Mouse (Mus musculus) frontal cortex, adult (tissue): Measurements from ENCODE around the gene Myo6.
A peak's percentile ranks its signal among the peaks of the same experiment; 100 is the strongest.
"Not testable (repeated sequence)": the region's sequence is repeated elsewhere in the genome, so short reads cannot be mapped to it uniquely, and the experiment has no call there.

Experiments used
- ATAC-seq: cut with Nextera tagmentation; 2 replicates; pipeline ENCODE4 v1.9.2; 2017; ENCODE audit warnings: mild to moderate bottlenecking, moderate library complexity, mixed read lengths; ENCODE audit not compliant: low TSS enrichment

Myo6 gene

DNA sequence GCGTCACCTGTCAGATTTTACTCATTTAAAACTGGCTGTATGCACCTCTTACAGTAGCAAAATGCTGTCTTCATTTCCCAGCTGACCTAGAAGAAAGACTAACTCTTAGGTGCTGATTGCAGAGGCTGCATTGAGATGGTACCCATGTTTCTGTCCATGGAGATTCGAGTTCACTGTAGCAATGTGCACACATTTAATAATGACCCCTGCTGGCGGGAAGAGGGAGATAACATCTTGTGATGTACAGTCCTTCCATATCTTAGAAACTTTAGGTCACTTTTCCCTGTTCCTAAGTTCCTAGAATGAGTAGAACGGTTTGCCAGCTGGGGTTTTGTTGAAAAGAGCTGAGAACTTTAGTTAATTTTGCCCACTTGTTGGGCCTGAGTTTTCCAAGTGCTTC is 138.7 kb downstream of the Myo6 start:
- ATAC-seq: no peak

DNA sequence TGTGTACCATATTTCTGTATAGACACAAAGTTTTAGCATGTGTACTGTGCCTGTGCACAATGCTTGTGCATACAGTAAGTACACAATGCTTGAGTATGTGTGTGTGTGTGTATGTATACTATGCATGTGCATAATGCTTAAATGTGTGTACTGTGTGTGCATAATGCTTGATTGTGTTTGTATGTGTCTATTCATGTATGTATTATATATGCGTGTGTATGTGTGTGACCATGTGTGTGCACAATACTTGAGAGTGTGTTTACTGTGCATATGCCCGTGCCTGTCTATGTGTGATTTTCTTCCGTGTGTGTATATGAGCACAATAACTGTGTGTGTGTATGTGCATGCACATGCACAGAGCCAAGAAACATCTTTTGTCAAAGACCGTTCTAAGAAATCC is 141.6 kb downstream of the Myo6 start:
- ATAC-seq: peak; percentile 28

DNA sequence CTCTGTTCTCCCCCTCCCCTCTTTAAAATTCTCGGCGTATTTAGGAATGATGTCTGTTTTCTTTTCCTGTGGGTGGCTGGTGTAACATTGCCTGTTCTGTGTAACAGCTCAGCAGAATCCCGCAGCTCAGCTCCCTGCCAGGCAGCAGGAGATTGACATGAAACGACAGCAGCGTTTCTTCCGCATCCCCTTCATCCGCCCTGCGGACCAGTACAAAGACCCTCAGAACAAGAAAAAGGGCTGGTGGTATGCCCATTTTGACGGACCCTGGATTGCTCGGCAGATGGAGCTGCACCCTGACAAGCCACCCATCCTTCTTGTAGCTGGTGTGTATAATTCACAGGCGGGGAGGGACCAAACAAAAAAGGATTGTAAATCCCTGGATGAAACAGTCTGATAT is 142.0 kb downstream of the Myo6 start:
- peak; percentile 76 for ATAC-seq

DNA sequence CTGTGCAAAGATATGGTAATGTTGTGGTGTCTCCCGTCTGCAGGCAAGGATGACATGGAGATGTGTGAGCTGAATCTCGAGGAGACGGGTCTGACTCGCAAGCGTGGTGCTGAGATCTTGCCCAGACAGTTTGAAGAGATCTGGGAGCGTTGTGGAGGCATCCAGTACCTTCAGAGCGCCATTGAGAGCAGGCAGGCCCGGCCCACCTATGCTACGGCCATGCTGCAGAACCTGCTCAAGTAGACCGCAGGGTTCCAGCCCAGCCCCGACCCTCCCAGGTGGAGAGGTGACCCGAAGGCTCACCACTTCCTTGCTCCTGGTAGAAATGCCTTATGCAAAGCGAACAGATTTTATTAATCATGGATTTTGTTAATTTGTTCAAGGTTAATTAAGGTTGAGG is 142.8 kb downstream of the Myo6 start:
- peak; percentile 68 for ATAC-seq

DNA sequence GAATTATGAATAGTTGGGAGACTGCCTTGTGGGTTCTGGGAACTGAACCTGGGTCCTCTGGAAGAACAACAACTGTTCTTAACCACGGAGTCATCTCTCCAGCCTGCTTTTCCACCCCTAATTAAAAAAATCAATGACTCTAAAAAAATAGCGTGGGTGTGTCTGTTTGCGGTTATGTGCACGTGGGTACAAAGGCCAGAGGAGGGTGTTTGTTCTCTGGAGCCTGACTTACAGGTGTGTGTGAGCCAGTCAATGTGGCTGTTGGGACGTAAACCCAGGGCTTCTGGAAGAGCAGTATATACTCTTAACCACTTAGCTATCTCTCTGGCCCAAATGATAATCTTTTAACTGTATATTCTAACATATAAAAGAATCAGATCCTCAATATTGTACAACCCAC is 148.8 kb downstream of the Myo6 start:
- no peak for ATAC-seq

- ATAC-seq: no peak
Observed at GRCm38 (mm10) chr9:80315922-80316321, 151.1 kb downstream of the Myo6 start.

- no peak for ATAC-seq
Observed at GRCm38 (mm10) chr9:80318027-80318426, 153.2 kb downstream of the Myo6 start.

DNA sequence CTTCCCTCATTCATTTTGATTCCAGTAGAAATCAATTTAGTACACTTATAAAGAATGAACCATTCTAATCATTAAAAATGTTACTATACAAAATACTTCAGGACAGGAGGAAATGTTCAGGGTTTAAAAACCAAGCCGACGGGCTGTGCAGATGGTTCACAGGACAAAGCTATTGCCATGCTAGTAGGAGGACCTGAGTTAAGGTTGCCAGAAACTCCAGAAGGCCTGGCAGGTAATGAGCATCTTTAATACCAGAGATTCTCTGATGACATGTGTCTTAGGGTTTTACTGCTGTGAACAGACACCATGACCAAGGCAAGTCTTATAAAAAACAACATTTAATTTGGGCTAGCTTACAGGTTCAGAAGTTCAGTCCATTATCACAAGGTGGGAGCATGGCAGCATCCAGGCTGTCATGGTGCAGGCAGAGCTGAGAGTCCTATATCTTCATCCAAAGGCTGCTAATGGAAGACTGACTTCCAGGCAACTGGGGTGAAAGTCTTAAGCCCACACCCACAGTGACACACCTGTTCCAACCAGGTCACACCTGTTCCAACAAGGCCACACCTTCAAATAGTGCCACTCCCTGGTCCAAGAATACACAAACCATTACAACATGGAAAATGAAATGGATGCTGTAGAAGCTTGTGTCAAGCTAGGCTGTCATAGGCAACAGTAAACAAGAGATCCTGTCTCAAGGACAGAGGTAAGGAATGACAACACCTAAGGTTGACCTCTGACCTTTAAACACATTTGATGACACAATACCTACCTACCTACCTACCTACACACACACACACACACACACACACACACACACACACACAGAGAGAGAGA is 156.4 kb downstream of the Myo6 start:
- ATAC-seq: not testable (repeated sequence)

DNA sequence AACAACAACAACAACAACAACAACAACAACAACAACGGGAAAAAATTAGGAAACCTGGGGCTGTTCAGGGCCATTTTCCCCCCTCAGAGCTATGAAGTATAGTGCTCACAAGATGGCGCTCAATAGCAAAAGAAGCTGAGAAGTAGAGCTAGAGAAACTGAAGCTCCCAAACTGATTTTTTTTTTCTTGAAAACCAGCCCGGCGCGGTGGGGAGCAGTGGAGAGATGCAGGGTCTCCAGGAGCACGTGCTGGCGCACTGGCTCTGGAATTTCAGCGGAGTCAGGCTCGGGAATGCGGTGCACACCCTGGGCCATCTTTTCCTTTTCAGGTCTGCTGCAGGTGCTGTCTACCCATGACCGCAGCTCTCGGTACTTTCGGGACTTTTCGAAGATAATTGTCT is 167.3 kb downstream of the Myo6 start:
- ATAC-seq: peak; percentile 90

GRCm38 (mm10) chr9:80333466-80333865 is 168.6 kb downstream of the Myo6 start:
- no peak for ATAC-seq

DNA sequence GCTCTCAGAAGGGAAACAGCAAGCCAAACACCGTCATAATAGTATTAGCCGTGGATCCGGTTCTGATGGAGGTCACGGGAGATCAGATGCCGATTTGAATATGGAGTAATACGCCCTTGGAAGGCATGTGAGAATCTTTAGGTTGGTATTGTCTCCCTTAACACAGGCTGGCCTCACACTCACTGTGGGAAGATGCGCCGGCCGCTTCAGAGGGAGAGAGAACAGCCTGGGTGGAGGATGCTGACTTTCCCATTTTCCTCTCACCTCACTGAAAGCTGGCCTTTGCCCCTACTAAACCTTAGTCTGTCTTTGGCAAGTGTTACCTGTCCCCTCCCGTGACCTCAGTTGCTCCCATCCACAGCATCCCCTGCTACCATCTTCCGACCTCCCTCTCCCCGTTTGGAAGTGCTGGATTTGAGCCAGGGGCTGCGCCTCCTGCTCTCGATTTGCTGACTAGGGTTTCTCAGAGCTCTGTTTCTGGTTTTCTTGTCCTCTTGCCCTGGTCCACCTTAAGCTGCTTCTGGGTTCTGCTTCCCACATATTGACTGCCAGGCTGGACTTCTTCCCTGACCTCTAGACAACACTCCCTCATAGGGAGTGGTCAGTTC is 169.3 kb downstream of the Myo6 start:
- ATAC-seq: peak; percentile 51

DNA sequence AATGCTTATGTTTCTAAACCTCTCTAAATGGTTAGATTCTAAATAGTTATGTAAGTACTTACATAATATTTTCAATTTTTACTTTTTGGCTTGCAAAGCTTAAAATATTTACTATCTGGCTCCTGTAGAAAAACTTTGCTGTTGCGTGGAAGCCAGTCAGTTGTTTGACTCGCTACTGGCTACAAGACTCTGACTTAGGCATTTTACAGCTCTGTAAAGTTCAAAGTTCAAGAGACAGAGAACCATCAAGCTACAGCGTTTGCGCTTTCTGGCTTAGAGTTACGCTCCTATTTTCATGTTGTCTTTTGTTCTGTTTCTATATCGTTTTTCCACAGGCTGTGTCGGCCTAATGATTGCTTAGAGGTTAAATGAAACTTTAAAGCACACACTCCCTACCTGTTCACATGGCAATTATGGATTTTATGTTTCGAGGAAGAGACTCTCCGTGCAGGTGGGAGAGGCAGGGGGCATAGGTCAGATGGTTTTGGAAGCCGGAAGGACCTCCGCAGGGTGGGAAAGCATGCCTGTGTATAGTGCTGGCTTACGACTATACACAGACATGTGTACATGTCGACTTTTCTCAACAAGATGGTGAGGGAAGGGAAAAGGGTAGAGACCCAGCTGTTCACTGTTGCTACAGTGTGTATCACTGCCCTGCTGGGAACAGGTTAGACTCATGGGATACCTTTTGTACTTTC is 171.0 kb downstream of the Myo6 start:
- ATAC-seq: no peak

GRCm38 (mm10) chr9:80338026-80338425 is 173.2 kb downstream of the Myo6 start:
- ATAC-seq: no peak

DNA sequence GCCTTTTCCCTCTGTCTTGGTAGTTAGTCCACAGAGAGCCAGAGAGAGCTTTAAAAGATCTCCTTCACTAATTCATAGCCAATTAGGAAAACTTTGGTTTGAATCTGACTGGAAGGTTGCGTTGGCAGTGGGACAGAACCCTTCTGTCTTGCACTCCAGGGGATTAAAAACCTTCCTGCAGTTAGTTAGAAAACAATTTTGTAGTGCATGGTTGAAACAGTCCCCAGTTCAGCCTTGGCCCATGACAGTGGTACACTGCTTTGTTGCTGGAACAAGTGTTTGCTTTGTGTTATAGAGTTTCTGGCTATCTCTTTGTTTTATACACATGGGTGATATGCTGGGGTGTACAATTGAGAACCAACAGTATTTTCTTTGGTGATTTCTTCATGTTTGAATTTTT is 176.1 kb downstream of the Myo6 start:
- peak; percentile 44; the same call in 1 of the 2 replicates for ATAC-seq

- no peak for ATAC-seq
Observed at GRCm38 (mm10) chr9:80341756-80342155, 176.9 kb downstream of the Myo6 start.

GRCm38 (mm10) chr9:80342520-80342919 is 177.7 kb downstream of the Myo6 start:
- ATAC-seq: no peak

GRCm38 (mm10) chr9:80344451-80345000 is 179.7 kb downstream of the Myo6 start:
- ATAC-seq: no peak

- ATAC-seq: no peak
Observed at GRCm38 (mm10) chr9:80351295-80351677, 186.5 kb downstream of the Myo6 start.

DNA sequence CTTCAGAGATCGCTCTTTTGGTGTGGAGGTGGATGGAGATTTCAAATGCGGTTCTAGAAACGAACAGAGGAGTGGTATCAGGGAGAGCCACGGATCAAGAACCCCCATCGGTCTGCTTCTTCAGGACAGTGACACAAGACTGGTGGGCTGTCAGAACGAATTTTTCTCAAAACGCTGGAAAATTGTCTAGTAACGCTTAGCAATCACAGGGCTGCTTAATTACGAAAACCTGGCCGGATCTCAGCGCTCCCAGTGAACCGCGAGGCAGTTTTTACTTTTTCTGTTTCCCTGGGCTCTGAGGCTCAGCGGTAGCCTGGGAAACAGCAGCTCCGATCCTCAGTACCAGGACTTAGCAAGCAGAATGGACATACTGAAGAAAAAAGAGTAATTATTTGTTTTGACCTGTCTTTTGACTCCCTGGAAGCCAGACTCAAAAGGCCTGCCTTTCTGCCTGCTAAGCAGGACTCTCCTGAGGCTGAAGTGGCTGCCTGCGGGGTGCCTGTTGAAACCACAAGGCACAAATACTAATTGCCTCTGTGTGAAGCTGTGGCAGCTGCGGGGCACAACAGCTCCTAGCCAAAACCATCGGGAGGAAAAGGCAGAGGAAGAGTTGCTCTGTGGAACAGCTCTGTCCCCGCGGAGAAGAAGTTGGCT is 187.0 kb downstream of the Myo6 start:
- ATAC-seq: peak; percentile 79

- ATAC-seq: no peak
Observed at GRCm38 (mm10) chr9:80360063-80360462, 195.2 kb downstream of the Myo6 start.
